Mouse (Mus musculus): Measurements from ENCODE around the gene Galnt10. TPM values are rescaled to one million over a fixed set of nuclear protein-coding genes. Genes with fewer than 3 reads are reported as not detected.

Galnt10 gene
- polyA plus RNA-seq, 1 experiment from 2014 or later: 6.3 TPM

DNA sequence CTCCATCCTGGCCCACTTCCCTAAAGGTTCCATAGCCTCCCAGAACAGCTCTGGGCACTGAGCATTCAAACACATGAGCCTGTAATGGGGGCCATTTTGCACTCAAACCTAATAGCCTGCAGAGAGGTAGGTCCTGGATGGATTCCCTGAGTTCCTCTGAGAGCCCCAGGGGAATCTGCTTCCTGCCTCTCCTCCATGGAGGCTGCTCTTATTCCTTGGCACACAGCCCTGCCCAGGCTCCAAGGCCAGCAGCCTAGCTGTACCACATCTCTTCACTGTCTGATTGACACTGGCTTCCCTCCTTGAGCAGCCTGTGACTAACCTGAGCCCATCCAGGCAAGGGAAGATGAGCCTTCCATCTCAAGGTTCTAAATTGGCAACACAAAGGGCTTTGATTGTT, 23.4 kb upstream of the Galnt10 start:
- H3K36me3 ChIP-seq (ENCODE audit: control insufficient read depth, insufficient read depth, low read length): no peaks in the 10 kb centered on the region
- ATAC-seq (ENCODE audit: insufficient number of reproducible peaks, insufficient read depth, low FRiP score, low read depth): no peak
- no peaks in the 10 kb centered on the region for H3K9me3 ChIP-seq (ENCODE audit: control insufficient read depth, low read length)
- H3K27me3 ChIP-seq (ENCODE audit: control insufficient read depth, insufficient read depth, low read length): no peaks in the 10 kb centered on the region
- H3K4me2 ChIP-seq (ENCODE audit: low read length): no peak overlapping the region
- H3K27ac ChIP-seq (replicated peaks in 1 of 2; ENCODE audit: control insufficient read depth in 1 of 2, insufficient read depth in 1 of 2, low read depth in 2 of 2, low read length in 2 of 2): no peak overlapping the region
- no peak overlapping the region for H3K9ac ChIP-seq (ENCODE audit: low read length)
- peaks cover 0 to 2% of the 10 kb centered on the region in 2 experiments; a peak in 1 of 4 replicates for H3K4me1 ChIP-seq (ENCODE audit: control insufficient read depth in 2 of 2, insufficient read depth in 2 of 2, low read length in 2 of 2)
- no peak overlapping the region for H3K4me3 ChIP-seq (ENCODE audit: control insufficient read depth in 1 of 2, insufficient read depth in 1 of 2, low read depth in 1 of 2, low read length in 2 of 2)

DNA sequence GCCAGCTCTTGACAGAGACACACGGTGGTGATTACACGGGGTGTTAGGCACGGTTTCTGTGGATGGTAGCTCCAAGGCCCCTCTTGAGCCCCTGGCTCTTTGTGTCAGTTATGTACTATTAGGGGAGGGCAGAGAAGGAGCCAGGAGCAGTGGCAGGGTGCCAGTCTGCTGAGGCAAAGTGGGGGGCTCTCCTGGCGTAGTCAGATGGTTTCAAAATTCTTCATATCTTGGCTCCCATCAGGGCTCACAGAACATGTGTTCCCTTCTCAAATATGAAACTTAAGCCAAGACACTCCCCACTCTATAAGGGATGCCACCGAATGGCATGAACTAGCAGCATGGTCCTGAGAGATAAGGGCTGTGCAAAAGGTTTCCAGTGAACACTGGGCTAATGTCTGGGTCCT, 20.8 kb upstream of the Galnt10 start:
- no peak overlapping the region for H3K4me3 ChIP-seq (ENCODE audit: control insufficient read depth in 1 of 2, insufficient read depth in 1 of 2, low read depth in 1 of 2, low read length in 2 of 2)
- no peak overlapping the region for H3K4me2 ChIP-seq (ENCODE audit: low read length)
- H3K9ac ChIP-seq (ENCODE audit: low read length): no peak overlapping the region
- no peak for ATAC-seq (ENCODE audit: insufficient number of reproducible peaks, insufficient read depth, low FRiP score, low read depth)
- no peaks in the 10 kb centered on the region for H3K9me3 ChIP-seq (ENCODE audit: control insufficient read depth, low read length)
- H3K36me3 ChIP-seq (ENCODE audit: control insufficient read depth, insufficient read depth, low read length): no peaks in the 10 kb centered on the region
- 65% methylated on average over 5 of the region's 5 CpGs for WGBS
- no peaks in the 10 kb centered on the region for H3K27me3 ChIP-seq (ENCODE audit: control insufficient read depth, insufficient read depth, low read length)
- peaks cover 2 to 5% of the 10 kb centered on the region in 2 experiments; a peak in 2 of 4 replicates for H3K4me1 ChIP-seq (ENCODE audit: control insufficient read depth in 2 of 2, insufficient read depth in 2 of 2, low read length in 2 of 2)
- H3K27ac ChIP-seq (replicated peaks in 1 of 2; ENCODE audit: control insufficient read depth in 1 of 2, insufficient read depth in 1 of 2, low read depth in 2 of 2, low read length in 2 of 2): no peak overlapping the region

DNA sequence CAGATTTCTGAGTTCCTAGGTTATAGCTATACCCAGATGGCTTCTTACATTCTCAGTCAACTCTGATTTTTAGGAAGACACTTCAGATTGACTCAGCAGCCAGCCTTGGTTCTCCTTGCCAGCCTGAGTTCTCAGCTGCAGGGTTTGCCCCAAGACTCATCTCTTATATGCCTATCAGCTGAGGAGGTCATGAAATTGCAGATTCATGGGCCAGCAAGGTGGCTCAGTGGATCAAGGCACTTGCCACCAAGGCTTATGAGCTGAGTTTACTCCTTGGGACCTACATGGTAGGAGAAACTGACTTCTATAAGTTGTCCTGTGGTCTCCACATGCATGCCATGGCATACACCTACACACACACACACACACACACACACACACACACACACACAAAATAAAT, 19.8 kb upstream of the Galnt10 start:
- H3K36me3 ChIP-seq (ENCODE audit: control insufficient read depth, insufficient read depth, low read length): no peaks in the 10 kb centered on the region
- no peaks in the 10 kb centered on the region for H3K27me3 ChIP-seq (ENCODE audit: control insufficient read depth, insufficient read depth, low read length)
- peaks cover 2 to 5% of the 10 kb centered on the region in 2 experiments; a peak in 2 of 4 replicates for H3K4me1 ChIP-seq (ENCODE audit: control insufficient read depth in 2 of 2, insufficient read depth in 2 of 2, low read length in 2 of 2)
- H3K27ac ChIP-seq (replicated peaks in 1 of 2; ENCODE audit: control insufficient read depth in 1 of 2, insufficient read depth in 1 of 2, low read depth in 2 of 2, low read length in 2 of 2): no peak overlapping the region
- no peak for ATAC-seq (ENCODE audit: insufficient number of reproducible peaks, insufficient read depth, low FRiP score, low read depth)
- no peak overlapping the region for H3K4me3 ChIP-seq (ENCODE audit: control insufficient read depth in 1 of 2, insufficient read depth in 1 of 2, low read depth in 1 of 2, low read length in 2 of 2)
- no peaks in the 10 kb centered on the region for H3K9me3 ChIP-seq (ENCODE audit: control insufficient read depth, low read length)
- H3K4me2 ChIP-seq (ENCODE audit: low read length): no peak overlapping the region
- no peak overlapping the region for H3K9ac ChIP-seq (ENCODE audit: low read length)

DNA sequence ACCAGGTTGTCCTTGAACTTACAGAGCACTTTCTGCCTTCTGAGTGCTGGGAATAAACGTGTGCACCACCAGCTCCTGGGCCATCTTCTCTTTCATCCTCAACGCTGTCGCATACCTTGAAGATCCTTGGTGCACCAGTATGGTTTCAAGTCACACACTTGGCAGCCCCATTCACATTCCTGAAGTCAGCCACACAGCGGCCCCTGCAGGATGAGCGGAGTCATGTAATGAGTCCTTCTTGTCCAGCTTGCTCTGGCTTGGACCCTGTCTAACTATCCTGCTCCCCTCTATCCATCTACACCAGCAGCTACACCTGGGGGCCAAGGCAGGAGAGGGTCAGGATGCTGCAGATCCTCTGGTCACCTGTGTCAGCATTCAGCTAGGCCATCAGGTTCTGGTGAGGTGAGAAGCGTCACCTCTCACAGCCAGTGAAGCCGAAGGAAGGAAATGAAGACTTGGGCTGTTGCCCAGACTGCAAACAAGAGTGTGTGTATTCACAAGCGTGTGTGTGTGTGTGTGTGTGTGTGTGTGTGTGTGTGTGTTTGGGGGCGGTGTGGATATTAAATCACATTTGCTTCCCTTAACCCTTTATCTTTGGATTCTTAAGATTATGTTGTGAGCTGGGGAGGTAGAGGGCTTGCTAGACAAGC, 18.0 kb upstream of the Galnt10 start:
- peaks cover 2 to 9% of the 10 kb centered on the region in 2 experiments; a peak in 2 of 4 replicates for H3K4me1 ChIP-seq (ENCODE audit: control insufficient read depth in 2 of 2, insufficient read depth in 2 of 2, low read length in 2 of 2)
- H3K36me3 ChIP-seq (ENCODE audit: control insufficient read depth, insufficient read depth, low read length): no peaks in the 10 kb centered on the region
- ATAC-seq (ENCODE audit: insufficient number of reproducible peaks, insufficient read depth, low FRiP score, low read depth): no peak
- no peak overlapping the region for H3K4me3 ChIP-seq (ENCODE audit: control insufficient read depth in 1 of 2, insufficient read depth in 1 of 2, low read depth in 1 of 2, low read length in 2 of 2)
- no peak overlapping the region for H3K9ac ChIP-seq (ENCODE audit: low read length)
- 46% methylated on average over 9 of the region's 9 CpGs for WGBS
- H3K4me2 ChIP-seq (ENCODE audit: low read length): no peak overlapping the region
- no peaks in the 10 kb centered on the region for H3K27me3 ChIP-seq (ENCODE audit: control insufficient read depth, insufficient read depth, low read length)
- H3K27ac ChIP-seq (replicated peaks in 1 of 2; ENCODE audit: control insufficient read depth in 1 of 2, insufficient read depth in 1 of 2, low read depth in 2 of 2, low read length in 2 of 2): no peak overlapping the region
- no peaks in the 10 kb centered on the region for H3K9me3 ChIP-seq (ENCODE audit: control insufficient read depth, low read length)

DNA sequence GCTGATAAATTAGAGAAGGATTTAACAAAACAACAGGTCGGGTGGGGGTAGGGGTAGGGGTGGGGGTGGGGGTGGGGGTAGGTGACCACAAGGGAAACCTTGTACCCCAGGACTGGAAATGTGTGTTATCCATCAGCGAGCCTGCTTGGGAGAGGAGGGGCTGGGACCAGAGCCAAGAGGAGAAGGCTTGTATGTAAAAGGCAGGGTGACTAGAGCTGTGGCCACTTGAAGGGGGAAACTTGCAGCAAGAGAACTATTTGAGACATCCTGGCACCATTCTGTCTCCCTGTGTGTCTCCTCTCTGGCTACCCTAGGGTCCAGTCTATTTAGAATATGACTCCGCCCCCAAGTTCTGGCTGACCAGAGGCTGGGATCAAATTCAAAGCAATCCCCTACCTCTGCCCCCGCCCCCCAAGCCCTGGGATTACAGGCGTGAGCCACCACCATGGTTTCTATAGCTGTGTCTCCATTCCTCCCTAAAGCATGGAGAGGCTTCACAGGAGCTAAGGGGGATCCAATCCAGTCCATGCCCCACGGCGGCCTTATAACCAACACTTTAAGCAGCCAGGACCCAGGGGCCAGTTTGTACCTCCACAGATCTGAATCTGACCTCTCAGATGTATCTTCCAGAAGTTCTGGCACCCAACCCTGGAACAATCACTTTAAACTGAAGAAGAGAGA, 13.3 kb upstream of the Galnt10 start:
- no peaks in the 10 kb centered on the region for H3K36me3 ChIP-seq (ENCODE audit: control insufficient read depth, insufficient read depth, low read length)
- no peak overlapping the region for H3K4me3 ChIP-seq (ENCODE audit: control insufficient read depth in 1 of 2, insufficient read depth in 1 of 2, low read depth in 1 of 2, low read length in 2 of 2)
- no peak overlapping the region for H3K4me2 ChIP-seq (ENCODE audit: low read length)
- no peaks in the 10 kb centered on the region for H3K9me3 ChIP-seq (ENCODE audit: control insufficient read depth, low read length)
- peaks cover 2 to 9% of the 10 kb centered on the region in 2 experiments; a peak in 2 of 4 replicates for H3K4me1 ChIP-seq (ENCODE audit: control insufficient read depth in 2 of 2, insufficient read depth in 2 of 2, low read length in 2 of 2)
- H3K9ac ChIP-seq (ENCODE audit: low read length): no peak overlapping the region
- no peaks in the 10 kb centered on the region for H3K27me3 ChIP-seq (ENCODE audit: control insufficient read depth, insufficient read depth, low read length)
- H3K27ac ChIP-seq (replicated peaks in 1 of 2; ENCODE audit: control insufficient read depth in 1 of 2, insufficient read depth in 1 of 2, low read depth in 2 of 2, low read length in 2 of 2): no peak overlapping the region
- ATAC-seq (ENCODE audit: insufficient number of reproducible peaks, insufficient read depth, low FRiP score, low read depth): no peak
- 67% methylated on average over 7 of the region's 7 CpGs for WGBS

DNA sequence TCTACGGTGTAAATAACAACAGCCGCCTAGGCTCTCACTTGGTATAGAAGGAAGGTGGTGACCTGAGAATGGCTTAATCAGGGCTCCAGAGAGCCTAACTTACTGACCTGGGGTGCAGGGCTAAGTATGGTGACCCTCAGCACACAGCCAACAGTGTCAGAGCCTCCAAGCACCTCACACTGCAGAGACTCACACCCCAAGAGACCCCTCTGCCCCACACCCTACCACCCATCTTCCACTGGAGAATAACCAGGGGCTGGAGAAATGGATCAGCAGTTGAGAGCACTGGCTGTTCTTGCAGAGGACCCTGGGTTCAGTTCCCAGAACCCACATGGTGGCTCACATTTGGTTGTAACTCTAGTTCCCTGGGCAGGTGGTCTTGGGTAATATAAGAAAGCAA, 12.2 kb upstream of the Galnt10 start:
- Histone ChIP-seq H3K4me2 (ENCODE audit: low read length) (no peak overlapping the region), H3K36me3 (ENCODE audit: control insufficient read depth, insufficient read depth, low read length) (no peaks in the 10 kb centered on the region), H3K9me3 (ENCODE audit: control insufficient read depth, low read length) (no peaks in the 10 kb centered on the region), H3K27ac (replicated peaks in 1 of 2; ENCODE audit: control insufficient read depth in 1 of 2, insufficient read depth in 1 of 2, low read depth in 2 of 2, low read length in 2 of 2) (no peak overlapping the region), H3K4me3 (ENCODE audit: control insufficient read depth in 1 of 2, insufficient read depth in 1 of 2, low read depth in 1 of 2, low read length in 2 of 2) (no peak overlapping the region), H3K9ac (ENCODE audit: low read length) (no peak overlapping the region), H3K4me1 (ENCODE audit: control insufficient read depth in 2 of 2, insufficient read depth in 2 of 2, low read length in 2 of 2) (0 out of 4 replicates have a peak, but pooled peaks cover 0 to 4% of the 10 kb centered on the region in 2 experiments), H3K27me3 (ENCODE audit: control insufficient read depth, insufficient read depth, low read length) (no peaks in the 10 kb centered on the region)
- no peak for ATAC-seq (ENCODE audit: insufficient number of reproducible peaks, insufficient read depth, low FRiP score, low read depth)
- WGBS: 85% methylated on average over 2 of the region's 2 CpGs

DNA sequence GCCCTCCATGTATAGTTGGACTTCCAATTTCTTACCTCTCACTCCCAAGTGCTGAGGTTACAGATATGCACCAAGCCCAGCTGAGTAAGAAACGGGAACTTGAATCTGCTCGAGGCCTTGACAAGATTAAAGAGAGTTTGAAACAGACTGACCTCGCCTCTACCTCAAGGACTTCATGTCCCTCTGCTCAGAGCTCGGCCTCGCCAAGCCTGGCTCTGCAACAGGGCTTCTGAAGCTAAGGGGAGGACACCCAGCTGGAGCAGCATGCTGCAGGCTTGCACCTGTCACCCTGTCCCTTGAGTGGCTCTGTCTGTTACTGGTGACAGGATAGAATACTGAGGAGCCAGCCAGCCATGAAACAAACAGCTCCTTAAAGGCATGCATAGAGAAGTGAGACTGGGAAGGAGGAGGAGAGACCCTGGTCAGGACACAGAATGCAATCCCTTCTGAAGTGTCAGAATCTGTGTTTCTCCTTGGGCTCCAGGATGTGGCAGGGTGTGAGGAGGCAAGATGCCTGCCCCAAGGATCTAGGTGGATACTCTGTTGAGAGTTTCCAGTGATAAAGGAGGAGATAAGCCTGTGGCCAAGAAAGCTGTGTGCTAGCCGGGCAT, 11.2 kb upstream of the Galnt10 start:
- Histone ChIP-seq H3K4me3 (ENCODE audit: control insufficient read depth in 1 of 2, insufficient read depth in 1 of 2, low read depth in 1 of 2, low read length in 2 of 2) (no peak overlapping the region), H3K4me2 (ENCODE audit: low read length) (no peak overlapping the region), H3K36me3 (ENCODE audit: control insufficient read depth, insufficient read depth, low read length) (no peaks in the 10 kb centered on the region), H3K4me1 (ENCODE audit: control insufficient read depth in 2 of 2, insufficient read depth in 2 of 2, low read length in 2 of 2) (0 out of 4 replicates have a peak, but pooled peaks cover 0 to 4% of the 10 kb centered on the region in 2 experiments), H3K27ac (replicated peaks in 1 of 2; ENCODE audit: control insufficient read depth in 1 of 2, insufficient read depth in 1 of 2, low read depth in 2 of 2, low read length in 2 of 2) (no peak overlapping the region), H3K27me3 (ENCODE audit: control insufficient read depth, insufficient read depth, low read length) (no peaks in the 10 kb centered on the region), H3K9ac (ENCODE audit: low read length) (no peak overlapping the region), H3K9me3 (ENCODE audit: control insufficient read depth, low read length) (no peaks in the 10 kb centered on the region)
- 67% methylated on average over 6 of the region's 6 CpGs for WGBS
- ATAC-seq (ENCODE audit: insufficient number of reproducible peaks, insufficient read depth, low FRiP score, low read depth): no peak
